Mouse (Mus musculus) frontal cortex, adult (tissue): ENCODE results near the gene Olfr57.
"Not testable (repeated sequence)": the region's sequence is repeated elsewhere in the genome, so short reads cannot be mapped to it uniquely, and the experiment has no call there.

Experiments
- ATAC-seq: cut with Nextera tagmentation; 2 replicates; pipeline ENCODE4 v1.9.2; 2017; ENCODE audit warnings: mild to moderate bottlenecking, moderate library complexity, mixed read lengths; ENCODE audit not compliant: low TSS enrichment

The Olfr57 gene

GRCm38 (mm10) chr10:79028441-79028840, at the start of gene Olfr57:
TSS of gene Olfr57 (plus strand) at chr10:79028741.
- ATAC-seq = no peak

- ATAC-seq = no peak
Observed at GRCm38 (mm10) chr10:78980750-78981149, 47.8 kb upstream of the Olfr57 start, which contains the start of gene Olfr1352. TSS of gene Olfr1352 (plus strand) at chr10:78981050.

- no peak for ATAC-seq
Observed at GRCm38 (mm10) chr10:79012172-79012571, 16.4 kb upstream of the Olfr57 start, which contains the start of gene Olfr1351. TSS of gene Olfr1351 (plus strand) at chr10:79012472.

- not testable (repeated sequence) for ATAC-seq
Observed at GRCm38 (mm10) chr10:79042457-79042856, 13.9 kb downstream of the Olfr57 start.

GRCm38 (mm10) chr10:79057370-79057769, 28.8 kb downstream of the Olfr57 start:
- not testable (repeated sequence) for ATAC-seq
